Mouse (Mus musculus): ENCODE measurements at regions not wholly inside any gene's neighbourhood (a gene's known extent, or its start where the extent isn't known, plus 50 kb on each side); places are given as distances from the start of the nearest gene placed in this dataset.
"Not testable (repeated sequence)": the region's sequence is repeated elsewhere in the genome, so short reads cannot be mapped to it uniquely, and the experiment has no call there.

- H3K4me3 ChIP-seq = no peak overlapping the region
- WGBS = 53% methylated on average over 6 of the region's 6 CpGs
- H3K9me3 ChIP-seq = no peaks in the 10 kb centered on the region
- H3K4me1 ChIP-seq (replicated peaks) = 0 out of 2 replicates have a peak, but pooled peaks cover 3% of the 10 kb centered on the region
- H3K27me3 ChIP-seq = no peaks in the 10 kb centered on the region
- no peak overlapping the region for H3K4me2 ChIP-seq
- peak; percentile 76; the same call in 1 of the 2 replicates for ATAC-seq (ENCODE audit: low FRiP score)
- H3K36me3 ChIP-seq = no peaks in the 10 kb centered on the region
- no peak overlapping the region for H3K27ac ChIP-seq
- no peak overlapping the region for H3K9ac ChIP-seq
Measured at GRCm38 (mm10) chr4:67301020-67301419, 473.6 kb downstream of the Tlr4 start.

DNA sequence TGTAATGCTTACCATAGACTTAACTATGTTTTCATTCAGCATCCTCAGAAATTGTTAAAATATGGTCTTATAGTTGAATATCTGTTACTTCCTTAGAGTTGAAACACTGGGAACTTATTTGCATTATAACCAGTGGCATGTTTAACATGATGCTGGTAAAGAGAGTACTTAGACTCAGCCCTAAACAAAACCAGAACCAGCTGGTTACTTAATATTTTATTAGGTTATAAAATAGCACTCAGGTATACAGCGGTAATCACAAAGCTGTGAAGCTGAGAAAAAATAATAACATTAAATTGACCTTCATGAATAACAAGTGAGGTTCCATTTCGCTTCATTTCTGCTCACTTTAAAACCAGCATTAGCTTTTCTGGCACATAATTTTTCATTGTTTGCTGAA lies 474.4 kb downstream of the Tlr4 start:
- ATAC-seq (ENCODE audit: low FRiP score) = no peak
- Histone ChIP-seq H3K4me1 (replicated peaks) (0 out of 2 replicates have a peak, but pooled peaks cover 3% of the 10 kb centered on the region), H3K27me3 (no peaks in the 10 kb centered on the region)

GRCm38 (mm10) chr4:67320098-67320497 lies 492.7 kb downstream of the Tlr4 start:
- not testable (repeated sequence) for H3K4me3 ChIP-seq; H3K9ac ChIP-seq; H3K27me3 ChIP-seq; H3K4me2 ChIP-seq; H3K36me3 ChIP-seq; H3K4me1 ChIP-seq (replicated peaks); H3K9me3 ChIP-seq; H3K27ac ChIP-seq; ATAC-seq (ENCODE audit: low FRiP score)

More for the DNA sequence above, 474.4 kb downstream of the Tlr4 start:
- 76% methylated on average over 2 of the region's 2 CpGs for WGBS
- no peak overlapping the region for H3K4me3 ChIP-seq
- H3K4me2 ChIP-seq = no peak overlapping the region
- H3K9ac ChIP-seq = no peak overlapping the region
- H3K36me3 ChIP-seq = no peaks in the 10 kb centered on the region
- no peaks in the 10 kb centered on the region for H3K9me3 ChIP-seq
- no peak overlapping the region for H3K27ac ChIP-seq

Data from hindbrain, embryonic 13.5 days (tissue).